Mouse (Mus musculus): Measurements from ENCODE around the gene Xpo4. TPM values are rescaled to one million over a fixed set of nuclear protein-coding genes. Genes with fewer than 3 reads are reported as not detected.
"Not testable (repeated sequence)": the region's sequence is repeated elsewhere in the genome, so short reads cannot be mapped to it uniquely, and the experiment has no call there.

Gene Xpo4
- polyA plus RNA-seq, 1 experiment from 2014 or later, result 11.1 TPM

DNA sequence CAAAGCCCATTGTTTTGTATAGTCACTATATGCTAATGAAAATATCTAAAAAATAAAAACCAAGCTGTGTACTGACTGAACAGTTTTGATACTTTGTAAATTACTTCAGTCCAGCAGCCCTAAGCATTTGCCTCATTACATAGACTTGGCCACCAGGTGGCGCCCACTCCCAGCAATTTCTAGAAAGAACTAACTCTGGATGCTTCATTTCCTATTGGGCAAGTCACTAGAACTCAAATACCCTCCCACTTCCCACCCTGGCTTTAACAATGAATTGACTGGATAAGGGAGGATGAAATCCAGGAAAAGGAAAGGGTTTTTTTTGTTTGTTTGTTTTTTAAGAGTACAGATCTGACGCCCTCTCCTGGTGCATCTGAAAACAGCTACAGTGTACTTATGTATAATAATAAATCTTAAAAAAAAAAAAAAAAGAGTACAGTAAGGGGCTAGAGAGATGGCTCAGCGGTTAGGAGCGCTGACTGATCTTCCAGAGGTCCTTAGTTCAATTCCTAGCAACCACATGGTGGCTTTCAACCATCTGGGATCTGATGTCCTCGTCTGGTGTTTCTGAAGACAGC lies 14.8 kb upstream of the Xpo4 start:
- Histone ChIP-seq H3K27ac (no peak overlapping the region), H3K9me3 (replicated peaks) (no peaks in the 10 kb centered on the region), H3K4me1 (replicated peaks) (no peaks in the 10 kb centered on the region), H3K4me3 (no peak overlapping the region), H3K36me3 (no peaks in the 10 kb centered on the region), H3K4me2 (no peak overlapping the region), H3K27me3 (no peaks in the 10 kb centered on the region), H3K9ac (no peak overlapping the region)
- no peak for ATAC-seq (replicated peaks; ENCODE audit: insufficient number of reproducible peaks, insufficient read depth, low FRiP score, low read depth)
- whole genome bisulfite sequencing, result 36% methylated on average over 5 of the region's 5 CpGs

DNA sequence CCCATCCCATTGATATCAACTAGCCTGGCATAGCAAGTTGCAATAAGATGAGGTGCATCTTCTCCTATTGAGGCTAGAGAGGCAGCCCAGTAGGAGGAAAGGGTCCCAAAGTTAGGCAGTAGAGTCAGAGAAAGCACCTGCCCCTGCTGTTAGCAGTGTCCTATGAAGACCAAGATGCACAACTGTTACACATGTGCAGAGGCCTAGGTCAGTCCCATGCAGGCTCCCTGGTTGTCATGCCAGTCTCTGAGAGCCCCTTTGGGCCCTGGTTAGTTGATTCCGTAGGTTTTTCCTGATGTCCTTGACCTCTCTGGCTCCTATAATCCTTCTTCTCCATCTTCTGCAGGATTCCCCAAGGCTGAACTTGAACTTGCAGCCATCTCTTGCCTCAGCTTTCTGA lies 14.3 kb upstream of the Xpo4 start:
- Histone ChIP-seq H3K4me3 (no peak overlapping the region), H3K9me3 (replicated peaks) (no peaks in the 10 kb centered on the region), H3K9ac (no peak overlapping the region), H3K27me3 (no peaks in the 10 kb centered on the region), H3K27ac (no peak overlapping the region), H3K36me3 (no peaks in the 10 kb centered on the region), H3K4me2 (no peak overlapping the region), H3K4me1 (replicated peaks) (no peaks in the 10 kb centered on the region)
- WGBS, result 8% methylated on average over 1 of the region's 1 CpGs
- no peak for ATAC-seq (replicated peaks; ENCODE audit: insufficient number of reproducible peaks, insufficient read depth, low FRiP score, low read depth)

GRCm38 (mm10) chr14:57675481-57675880 lies 10.3 kb upstream of the Xpo4 start:
- no peak for ATAC-seq (replicated peaks; ENCODE audit: insufficient number of reproducible peaks, insufficient read depth, low FRiP score, low read depth)
- H3K9ac ChIP-seq, result no peak overlapping the region
- no peak overlapping the region for H3K4me3 ChIP-seq
- H3K9me3 ChIP-seq (replicated peaks), result no peaks in the 10 kb centered on the region
- no peak overlapping the region for H3K4me2 ChIP-seq
- H3K27me3 ChIP-seq, result no peaks in the 10 kb centered on the region
- 59% methylated on average over 2 of the region's 2 CpGs for WGBS
- H3K4me1 ChIP-seq (replicated peaks), result no peaks in the 10 kb centered on the region
- H3K36me3 ChIP-seq, result no peaks in the 10 kb centered on the region
- H3K27ac ChIP-seq, result no peak overlapping the region

- no peak for ATAC-seq (replicated peaks; ENCODE audit: insufficient number of reproducible peaks, insufficient read depth, low FRiP score, low read depth)
- WGBS, result 7% methylated on average over 10 of the region's 10 CpGs
- H3K4me3 ChIP-seq, result peak overlapping the region; percentile 90
- H3K27me3 ChIP-seq, result no peaks in the 10 kb centered on the region
- H3K9me3 ChIP-seq (replicated peaks), result no peaks in the 10 kb centered on the region
- peaks cover 9% of the 10 kb centered on the region; the same call in 1 of the 2 replicates for H3K4me1 ChIP-seq (replicated peaks)
- H3K27ac ChIP-seq, result peak overlapping the region; percentile 96
- H3K4me2 ChIP-seq, result peak overlapping the region; percentile 81
- H3K9ac ChIP-seq, result peak overlapping the region; percentile 93
- H3K36me3 ChIP-seq, result no peaks in the 10 kb centered on the region
Observed at GRCm38 (mm10) chr14:57665628-57665950, 359 bp upstream of the Xpo4 start.

DNA sequence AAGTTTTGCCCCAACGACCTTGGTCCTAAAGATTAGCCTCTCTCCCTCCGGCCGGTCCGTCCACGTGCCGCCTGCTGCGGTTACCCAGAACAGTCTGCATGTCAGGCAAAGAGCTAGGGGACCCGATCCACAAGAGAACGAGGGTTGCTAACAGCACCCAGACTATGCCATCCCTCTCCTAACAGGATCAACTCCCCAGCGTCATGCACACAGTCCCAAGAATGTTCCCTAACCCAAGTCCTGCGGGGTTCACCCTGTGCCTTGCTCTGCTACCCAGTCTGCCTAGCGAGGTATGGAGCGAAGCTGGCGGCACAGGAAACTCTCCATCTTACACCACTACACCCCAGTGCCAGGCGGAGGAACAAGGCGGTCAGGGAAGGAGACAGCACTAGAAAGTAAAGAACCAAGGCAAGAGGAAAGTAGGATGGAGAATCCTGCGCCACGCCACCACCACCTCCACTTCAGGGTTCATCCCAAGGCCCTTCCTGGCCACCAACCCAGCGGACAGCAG lies 864 bp downstream of the Xpo4 start:
- peak overlapping the region; percentile 90 for H3K4me3 ChIP-seq
- H3K9me3 ChIP-seq (replicated peaks), result no peaks in the 10 kb centered on the region
- under 1% methylated on average over 19 of the region's 19 CpGs for WGBS
- H3K27me3 ChIP-seq, result no peaks in the 10 kb centered on the region
- H3K4me1 ChIP-seq (replicated peaks), result peaks cover 9% of the 10 kb centered on the region; the same call in 1 of the 2 replicates
- peak overlapping the region; percentile 93 for H3K9ac ChIP-seq
- H3K27ac ChIP-seq, result peak overlapping the region; percentile 96
- peak overlapping the region; percentile 81 for H3K4me2 ChIP-seq
- no peaks in the 10 kb centered on the region for H3K36me3 ChIP-seq
- ATAC-seq (replicated peaks; ENCODE audit: insufficient number of reproducible peaks, insufficient read depth, low FRiP score, low read depth), result no peak

DNA sequence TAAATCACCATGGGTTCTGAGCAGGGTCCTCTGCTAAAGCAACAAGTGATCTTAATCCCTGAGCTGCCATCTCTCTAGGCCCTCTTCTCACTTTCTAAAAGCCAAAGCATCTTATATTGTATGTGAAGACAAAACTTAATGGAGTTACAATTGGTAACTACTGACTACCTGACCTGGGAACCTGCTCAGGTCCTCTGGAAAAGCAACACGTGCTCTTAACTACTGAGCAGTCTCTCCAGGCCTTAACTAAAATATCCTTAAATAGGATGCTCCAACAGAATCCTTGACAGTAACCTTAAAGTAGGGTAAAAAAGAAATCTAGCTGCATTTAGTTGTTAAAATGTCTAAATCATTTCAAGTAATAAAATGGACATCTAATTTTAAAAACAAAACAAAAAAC lies 1.6 kb downstream of the Xpo4 start:
- 10% methylated on average over 1 of the region's 1 CpGs for WGBS
- no peak for ATAC-seq (replicated peaks; ENCODE audit: insufficient number of reproducible peaks, insufficient read depth, low FRiP score, low read depth)
- Histone ChIP-seq H3K9me3 (replicated peaks) (no peaks in the 10 kb centered on the region), H3K27me3 (no peaks in the 10 kb centered on the region), H3K27ac (no peak overlapping the region), H3K9ac (peak overlapping the region; percentile 93; the same call in 1 of the 2 replicates), H3K4me1 (replicated peaks) (peaks cover 9% of the 10 kb centered on the region; the same call in 1 of the 2 replicates), H3K4me3 (peak overlapping the region; percentile 90), H3K36me3 (no peaks in the 10 kb centered on the region), H3K4me2 (peak overlapping the region; percentile 81)

DNA sequence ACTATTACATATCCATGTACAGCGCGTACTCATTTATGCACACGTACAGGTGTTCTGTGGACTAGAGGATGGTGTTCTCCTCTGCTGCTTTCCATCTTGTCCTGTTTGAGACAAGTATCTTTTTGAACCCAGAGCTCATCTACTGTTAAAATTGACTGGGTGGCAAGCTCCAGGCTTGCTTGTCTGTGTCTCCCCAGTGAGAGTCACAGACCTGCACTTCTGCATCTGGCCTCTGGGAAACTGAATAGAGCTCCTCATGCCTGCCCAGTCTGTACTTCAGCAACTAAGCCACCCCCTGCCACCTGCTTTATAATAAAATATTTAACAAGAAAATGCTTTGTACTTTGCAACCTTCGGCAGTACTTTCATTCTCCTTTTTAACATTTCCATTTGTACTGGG lies 6.9 kb downstream of the Xpo4 start:
- H3K4me1 ChIP-seq (replicated peaks), result no peaks in the 10 kb centered on the region
- H3K4me3 ChIP-seq, result no peak overlapping the region
- H3K4me2 ChIP-seq, result no peak overlapping the region
- no peak for ATAC-seq (replicated peaks; ENCODE audit: insufficient number of reproducible peaks, insufficient read depth, low FRiP score, low read depth)
- no peaks in the 10 kb centered on the region for H3K9me3 ChIP-seq (replicated peaks)
- H3K27ac ChIP-seq, result no peak overlapping the region
- 96% methylated on average over 4 of the region's 4 CpGs for WGBS
- no peaks in the 10 kb centered on the region for H3K27me3 ChIP-seq
- no peaks in the 10 kb centered on the region for H3K36me3 ChIP-seq
- H3K9ac ChIP-seq, result no peak overlapping the region

- H3K4me3 ChIP-seq, result no peak overlapping the region
- no peak overlapping the region for H3K27ac ChIP-seq
- H3K36me3 ChIP-seq, result no peaks in the 10 kb centered on the region
- ATAC-seq (replicated peaks; ENCODE audit: insufficient number of reproducible peaks, insufficient read depth, low FRiP score, low read depth), result no peak
- peaks cover 5% of the 10 kb centered on the region for H3K4me1 ChIP-seq (replicated peaks)
- no peaks in the 10 kb centered on the region for H3K27me3 ChIP-seq
- 96% methylated on average over 2 of the region's 2 CpGs for WGBS
- no peak overlapping the region for H3K4me2 ChIP-seq
- H3K9me3 ChIP-seq (replicated peaks), result no peaks in the 10 kb centered on the region
- no peak overlapping the region for H3K9ac ChIP-seq
Observed at GRCm38 (mm10) chr14:57657500-57657899, 7.7 kb downstream of the Xpo4 start.

DNA sequence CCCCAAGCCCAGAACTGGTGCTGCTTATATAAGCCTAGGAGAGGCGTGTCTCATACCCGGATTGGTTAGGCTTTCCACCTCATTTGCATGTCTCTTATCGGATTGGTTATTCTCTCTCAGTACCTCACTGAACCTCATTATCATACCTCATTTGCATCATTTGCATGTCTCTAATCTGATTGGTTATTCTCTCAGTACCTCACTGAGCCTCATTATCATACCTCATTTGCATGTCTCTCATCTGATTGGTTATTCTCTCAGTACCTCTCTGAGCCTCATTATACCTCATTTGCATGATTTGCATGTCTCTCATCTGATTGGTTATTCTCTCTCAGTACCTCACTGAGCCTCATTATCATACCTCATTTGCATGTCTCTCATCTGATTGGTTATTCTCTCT lies 8.7 kb downstream of the Xpo4 start:
- not testable (repeated sequence) for H3K9me3 ChIP-seq (replicated peaks); H3K4me1 ChIP-seq (replicated peaks); H3K27ac ChIP-seq; H3K4me3 ChIP-seq; H3K27me3 ChIP-seq; H3K4me2 ChIP-seq; H3K36me3 ChIP-seq; H3K9ac ChIP-seq; ATAC-seq (replicated peaks; ENCODE audit: insufficient number of reproducible peaks, insufficient read depth, low FRiP score, low read depth)
- 91% methylated on average over 3 of the region's 3 CpGs for WGBS

DNA sequence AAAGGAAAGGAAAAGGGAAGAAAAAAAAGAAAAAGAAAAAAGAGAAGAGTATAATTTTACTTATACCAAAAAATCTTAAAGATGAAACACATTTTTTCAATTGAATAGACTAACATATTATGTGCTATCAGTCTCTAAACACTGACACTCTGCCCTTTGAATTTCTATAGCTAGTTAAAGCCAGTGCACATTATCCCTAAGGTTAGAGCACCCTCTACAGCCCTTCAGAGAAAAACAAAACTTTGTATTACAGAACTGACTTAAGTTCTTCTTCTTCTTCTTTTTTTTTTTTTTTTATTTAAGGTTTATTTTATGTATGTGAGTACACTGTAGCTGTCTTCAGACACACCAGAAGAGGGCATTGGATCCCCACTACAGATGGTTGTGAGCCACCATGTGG lies 15.7 kb downstream of the Xpo4 start:
- Histone ChIP-seq H3K9me3 (replicated peaks) (no peaks in the 10 kb centered on the region), H3K27ac (no peak overlapping the region), H3K36me3 (no peaks in the 10 kb centered on the region), H3K27me3 (no peaks in the 10 kb centered on the region), H3K4me1 (replicated peaks) (peaks cover 6% of the 10 kb centered on the region), H3K9ac (no peak overlapping the region), H3K4me3 (no peak overlapping the region), H3K4me2 (no peak overlapping the region)
- ATAC-seq (replicated peaks; ENCODE audit: insufficient number of reproducible peaks, insufficient read depth, low FRiP score, low read depth), result no peak

- Histone ChIP-seq H3K4me2 (no peak overlapping the region), H3K27me3 (no peaks in the 10 kb centered on the region), H3K36me3 (peaks cover 3% of the 10 kb centered on the region; the same call in 1 of the 2 replicates), H3K9me3 (replicated peaks) (no peaks in the 10 kb centered on the region), H3K4me1 (replicated peaks) (no peaks in the 10 kb centered on the region), H3K27ac (no peak overlapping the region), H3K4me3 (no peak overlapping the region), H3K9ac (no peak overlapping the region)
- WGBS, result 84% methylated on average over 4 of the region's 4 CpGs
- no peak for ATAC-seq (replicated peaks; ENCODE audit: insufficient number of reproducible peaks, insufficient read depth, low FRiP score, low read depth)
Observed at GRCm38 (mm10) chr14:57646155-57646554, 19.1 kb downstream of the Xpo4 start.

- Histone ChIP-seq H3K27ac (no peak overlapping the region), H3K9me3 (replicated peaks) (no peaks in the 10 kb centered on the region), H3K27me3 (no peaks in the 10 kb centered on the region), H3K4me1 (replicated peaks) (peaks cover 10% of the 10 kb centered on the region), H3K36me3 (peaks cover 3% of the 10 kb centered on the region; the same call in 1 of the 2 replicates), H3K4me2 (no peak overlapping the region), H3K9ac (no peak overlapping the region), H3K4me3 (no peak overlapping the region)
- 78% methylated on average over 3 of the region's 3 CpGs for WGBS
- no peak; the same call in 1 of the 2 replicates for ATAC-seq (replicated peaks; ENCODE audit: insufficient number of reproducible peaks, insufficient read depth, low FRiP score, low read depth)
Observed at GRCm38 (mm10) chr14:57639153-57639552, 26.1 kb downstream of the Xpo4 start.
